Mouse (Mus musculus): Measurements from ENCODE around the gene Satb1. TPM values are rescaled to one million over a fixed set of nuclear protein-coding genes. Genes with fewer than 3 reads are reported as not detected.
A peak's percentile ranks its signal among the peaks of the same experiment; 100 is the strongest.

Satb1 gene
- total and polyA plus RNA-seq, 2 experiments from 2014 or later, result 8.4 to 17.4 TPM

DNA sequence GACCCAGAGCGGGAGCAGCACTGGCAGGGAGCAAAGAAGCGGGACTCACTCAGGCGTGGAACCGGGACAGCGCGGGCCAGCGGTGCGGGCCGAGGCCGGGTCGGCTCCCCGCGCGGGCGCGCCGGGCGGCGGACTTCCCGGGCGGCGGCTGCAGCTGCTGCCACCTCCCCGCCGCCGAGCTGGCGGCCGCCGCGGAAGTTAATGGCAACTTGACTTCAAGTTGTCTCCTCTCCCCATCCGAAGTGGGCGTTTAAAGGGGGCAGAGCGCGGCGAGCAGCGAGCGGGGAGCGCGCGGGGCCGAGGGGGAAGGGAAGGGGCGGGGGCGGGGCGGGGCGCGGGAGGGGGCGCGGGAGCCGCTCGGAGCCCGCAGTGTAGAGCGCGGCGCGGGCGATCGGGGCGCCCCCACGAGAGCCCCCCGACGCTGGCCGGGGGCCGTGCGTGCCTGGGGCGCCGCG, 642 bp downstream of the Satb1 start:
- Histone ChIP-seq H3K27ac (ENCODE audit: low read depth) (peak overlapping the region; percentile 57; the same call in 1 of the 2 replicates), H3K4me3 (ENCODE audit: low read depth, low read length) (peak overlapping the region; percentile 81)
- ATAC-seq (ENCODE audit: insufficient read depth, low read depth), result peak; percentile 47

DNA sequence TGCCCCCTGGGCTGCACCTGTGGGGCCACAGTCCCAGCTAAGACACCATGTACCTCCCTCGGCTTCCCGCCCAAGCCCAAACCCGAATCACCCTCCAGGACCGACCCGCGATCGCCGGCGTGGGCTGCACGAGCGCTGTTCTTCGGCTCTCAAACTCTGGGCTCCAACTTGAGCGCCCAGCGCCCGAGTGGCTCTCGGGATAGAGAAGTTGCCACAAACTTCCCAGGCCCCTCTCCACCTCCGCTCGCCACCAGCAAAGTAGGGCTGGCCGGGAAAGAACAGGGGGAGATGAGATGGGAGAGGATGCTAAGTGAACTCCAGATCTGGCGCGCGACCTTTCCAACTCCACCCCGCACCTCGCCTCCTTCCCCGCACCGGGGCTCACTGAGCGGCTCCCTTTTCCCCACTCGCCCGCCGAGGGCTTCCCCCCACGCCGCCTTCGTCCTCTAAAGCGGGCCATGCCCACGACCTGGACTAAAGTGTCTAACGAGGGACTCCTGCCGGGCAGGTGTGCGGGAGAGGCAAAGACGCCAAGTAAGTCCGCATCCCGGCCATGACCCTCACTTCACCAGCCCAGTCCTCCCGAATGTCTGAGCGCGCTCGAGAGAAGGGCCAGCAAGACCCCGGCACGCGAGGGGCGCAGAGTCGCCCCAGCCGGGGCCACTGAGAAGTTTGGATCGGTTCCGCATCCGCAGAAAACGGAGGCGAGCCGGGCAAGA, 1.2 kb downstream of the Satb1 start:
- DNase-seq (ENCODE audit: low spot score) (no peak), ATAC-seq (ENCODE audit: insufficient read depth, low read depth) (no peak; the same call in 1 of the 2 replicates)

More for the DNA sequence above, 642 bp downstream of the Satb1 start:
- DNase-seq (ENCODE audit: low spot score), result no peak
- H3K36me3 ChIP-seq (replicated peaks; ENCODE audit: control insufficient read depth, insufficient read depth, low read length), result no peaks in the 10 kb centered on the region
- H3K9me3 ChIP-seq (replicated peaks; ENCODE audit: control insufficient read depth, low read length), result no peaks in the 10 kb centered on the region
- TF ChIP-seq CTCF (IDR thresholded peaks at IDR 0.05; ENCODE audit: low read depth) (no peak), EP300 (IDR thresholded peaks at IDR 0.05; ENCODE audit: low read depth) (no peak)
- H3K27me3 ChIP-seq (ENCODE audit: control insufficient read depth, insufficient read depth, low read length), result peaks cover 75% of the 10 kb centered on the region
- H3K4me2 ChIP-seq (ENCODE audit: low read depth, low read length), result peak overlapping the region; percentile 99
- peak overlapping the region; percentile 67 for H3K9ac ChIP-seq (replicated peaks; ENCODE audit: low read depth, low read length)
- H3K4me1 ChIP-seq (ENCODE audit: control insufficient read depth, insufficient read depth), result peaks cover 13% of the 10 kb centered on the region
- under 1% methylated on average over 19 of the region's 66 CpGs for WGBS

DNA sequence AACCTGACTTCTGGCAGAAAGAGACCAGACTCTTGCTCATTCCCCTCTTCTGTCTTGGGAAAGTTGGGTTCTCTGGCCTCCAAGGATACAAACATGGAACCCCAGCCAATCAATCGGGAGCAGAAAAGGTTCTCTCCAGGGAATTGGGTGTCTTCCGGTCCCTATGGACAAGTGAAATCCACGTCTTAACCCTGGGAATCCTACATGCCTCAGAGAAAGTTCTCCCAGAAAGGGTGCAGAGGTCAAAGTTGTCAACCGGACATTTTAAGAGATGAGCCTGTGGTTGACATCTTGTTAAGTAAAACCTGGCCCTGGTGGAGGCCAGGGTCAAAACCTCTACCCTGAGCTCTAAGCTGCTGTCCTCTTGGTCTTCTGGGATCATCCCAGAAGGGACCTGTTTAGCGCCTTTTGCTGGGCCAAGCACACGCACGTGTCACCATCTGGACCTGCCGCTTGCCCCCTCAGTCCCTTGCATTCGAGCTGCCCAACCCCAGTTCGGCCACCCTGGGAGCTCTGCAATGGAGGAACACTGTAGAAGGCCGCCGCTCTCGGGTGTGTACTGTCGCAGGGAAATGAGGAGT, 1.9 kb downstream of the Satb1 start:
- Histone ChIP-seq H3K27me3 (ENCODE audit: control insufficient read depth, insufficient read depth, low read length) (peaks cover 73% of the 10 kb centered on the region), H3K4me2 (ENCODE audit: low read depth, low read length) (peak overlapping the region; percentile 99), H3K27ac (ENCODE audit: low read depth) (no peak overlapping the region; the same call in 1 of the 2 replicates), H3K9me3 (replicated peaks; ENCODE audit: control insufficient read depth, low read length) (no peaks in the 10 kb centered on the region), H3K4me1 (ENCODE audit: control insufficient read depth, insufficient read depth) (peaks cover 13% of the 10 kb centered on the region), H3K9ac (replicated peaks; ENCODE audit: low read depth, low read length) (peak overlapping the region; percentile 67; the same call in 1 of the 2 replicates), H3K36me3 (replicated peaks; ENCODE audit: control insufficient read depth, insufficient read depth, low read length) (no peaks in the 10 kb centered on the region), H3K4me3 (ENCODE audit: low read depth, low read length) (peak overlapping the region; percentile 81)
- no peak for ATAC-seq (ENCODE audit: insufficient read depth, low read depth)
- DNase-seq (ENCODE audit: low spot score), result no peak
- TF ChIP-seq EP300 (IDR thresholded peaks at IDR 0.05; ENCODE audit: low read depth) (no peak), CTCF (IDR thresholded peaks at IDR 0.05; ENCODE audit: low read depth) (no peak)
- 19% methylated on average over 14 of the region's 14 CpGs for WGBS

More for the DNA sequence above, 1.2 kb downstream of the Satb1 start:
- Histone ChIP-seq H3K27me3 (ENCODE audit: control insufficient read depth, insufficient read depth, low read length) (peaks cover 75% of the 10 kb centered on the region), H3K4me1 (ENCODE audit: control insufficient read depth, insufficient read depth) (peaks cover 13% of the 10 kb centered on the region), H3K9ac (replicated peaks; ENCODE audit: low read depth, low read length) (peak overlapping the region; percentile 67), H3K27ac (ENCODE audit: low read depth) (peak overlapping the region; percentile 57; the same call in 1 of the 2 replicates), H3K4me2 (ENCODE audit: low read depth, low read length) (peak overlapping the region; percentile 99), H3K9me3 (replicated peaks; ENCODE audit: control insufficient read depth, low read length) (no peaks in the 10 kb centered on the region), H3K36me3 (replicated peaks; ENCODE audit: control insufficient read depth, insufficient read depth, low read length) (no peaks in the 10 kb centered on the region), H3K4me3 (ENCODE audit: low read depth, low read length) (peak overlapping the region; percentile 81)
- under 1% methylated on average over 57 of the region's 57 CpGs for WGBS
- TF ChIP-seq CTCF (IDR thresholded peaks at IDR 0.05; ENCODE audit: low read depth) (no peak), EP300 (IDR thresholded peaks at IDR 0.05; ENCODE audit: low read depth) (no peak)

DNA sequence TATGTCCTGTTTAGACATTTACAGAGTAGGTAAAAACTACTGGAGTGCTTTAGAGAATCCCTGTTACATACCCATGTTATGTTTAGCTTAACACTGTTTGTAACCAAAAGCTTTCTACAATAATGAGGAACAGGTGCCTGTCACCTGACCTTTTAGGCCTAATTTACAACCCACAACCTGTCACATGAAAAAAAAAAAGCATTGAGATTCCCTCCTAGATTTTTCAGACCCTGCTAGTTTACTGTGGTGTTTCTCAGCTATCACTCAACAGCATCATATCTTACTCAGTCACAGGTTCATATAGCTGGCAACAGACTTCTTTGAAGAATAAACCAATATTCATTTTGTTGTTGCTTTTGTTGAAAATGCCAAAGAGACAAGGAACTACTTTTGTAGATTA, 3.7 kb downstream of the Satb1 start:
- H3K27me3 ChIP-seq (ENCODE audit: control insufficient read depth, insufficient read depth, low read length), result peaks cover 61% of the 10 kb centered on the region
- no peak for TF ChIP-seq EP300 (IDR thresholded peaks at IDR 0.05; ENCODE audit: low read depth)
- no peak for TF ChIP-seq CTCF (IDR thresholded peaks at IDR 0.05; ENCODE audit: low read depth)
- no peak for ATAC-seq (ENCODE audit: insufficient read depth, low read depth)

DNA sequence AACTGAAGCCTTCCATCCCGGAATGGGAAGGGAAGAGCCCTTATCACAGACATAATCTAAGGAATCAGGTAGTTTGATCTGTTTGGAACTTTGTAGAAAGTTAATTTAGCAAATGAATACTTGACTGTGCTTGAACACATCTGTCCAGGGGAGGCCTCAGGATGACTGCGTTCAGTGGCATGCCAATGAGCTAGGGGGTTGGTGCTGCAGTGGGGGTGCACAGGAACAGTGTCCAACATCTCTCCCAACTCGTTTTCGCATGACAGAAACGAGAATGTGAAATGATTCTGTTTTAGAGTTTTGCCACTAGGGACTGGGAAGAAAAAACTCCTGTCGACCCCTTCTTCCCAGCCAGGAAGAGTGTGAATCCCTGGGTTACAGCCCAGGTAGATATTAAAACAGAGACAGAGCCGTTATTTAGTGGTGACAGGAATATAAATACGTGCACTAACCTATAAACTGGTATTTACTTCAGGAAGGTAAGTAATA, 5.1 kb downstream of the Satb1 start:
- no peak overlapping the region for H3K9ac ChIP-seq (replicated peaks; ENCODE audit: low read depth, low read length)
- WGBS, result 61% methylated on average over 8 of the region's 8 CpGs
- no peak for DNase-seq (ENCODE audit: low spot score)
- no peaks in the 10 kb centered on the region for H3K9me3 ChIP-seq (replicated peaks; ENCODE audit: control insufficient read depth, low read length)
- peaks cover 10% of the 10 kb centered on the region for H3K4me1 ChIP-seq (ENCODE audit: control insufficient read depth, insufficient read depth)
- ATAC-seq (ENCODE audit: insufficient read depth, low read depth), result no peak
- no peak overlapping the region for H3K27ac ChIP-seq (ENCODE audit: low read depth)
- no peaks in the 10 kb centered on the region for H3K36me3 ChIP-seq (replicated peaks; ENCODE audit: control insufficient read depth, insufficient read depth, low read length)
- TF ChIP-seq CTCF (IDR thresholded peaks at IDR 0.05; ENCODE audit: low read depth), result no peak
- TF ChIP-seq EP300 (IDR thresholded peaks at IDR 0.05; ENCODE audit: low read depth), result no peak
- H3K27me3 ChIP-seq (ENCODE audit: control insufficient read depth, insufficient read depth, low read length), result peaks cover 46% of the 10 kb centered on the region
- peak overlapping the region; percentile 0; the same call in 1 of the 2 replicates for H3K4me2 ChIP-seq (ENCODE audit: low read depth, low read length)
- peak overlapping the region; percentile 5; the same call in 1 of the 2 replicates for H3K4me3 ChIP-seq (ENCODE audit: low read depth, low read length)

More for the DNA sequence above, 3.7 kb downstream of the Satb1 start:
- Histone ChIP-seq H3K4me3 (ENCODE audit: low read depth, low read length) (peak overlapping the region; percentile 8; the same call in 1 of the 2 replicates), H3K4me2 (ENCODE audit: low read depth, low read length) (no peak overlapping the region), H3K9ac (replicated peaks; ENCODE audit: low read depth, low read length) (no peak overlapping the region), H3K4me1 (ENCODE audit: control insufficient read depth, insufficient read depth) (peaks cover 13% of the 10 kb centered on the region), H3K36me3 (replicated peaks; ENCODE audit: control insufficient read depth, insufficient read depth, low read length) (no peaks in the 10 kb centered on the region), H3K27ac (ENCODE audit: low read depth) (no peak overlapping the region), H3K9me3 (replicated peaks; ENCODE audit: control insufficient read depth, low read length) (no peaks in the 10 kb centered on the region)
- no peak for DNase-seq (ENCODE audit: low spot score)

All from heart, postnatal 0 days (tissue).